Mouse (Mus musculus): Measurements from ENCODE around the gene Crygs. TPM values are rescaled to one million over a fixed set of nuclear protein-coding genes. Genes with fewer than 3 reads are reported as not detected.

Crygs gene
- polyA plus RNA-seq, 1 experiment from 2014 or later: 0.24 TPM

DNA sequence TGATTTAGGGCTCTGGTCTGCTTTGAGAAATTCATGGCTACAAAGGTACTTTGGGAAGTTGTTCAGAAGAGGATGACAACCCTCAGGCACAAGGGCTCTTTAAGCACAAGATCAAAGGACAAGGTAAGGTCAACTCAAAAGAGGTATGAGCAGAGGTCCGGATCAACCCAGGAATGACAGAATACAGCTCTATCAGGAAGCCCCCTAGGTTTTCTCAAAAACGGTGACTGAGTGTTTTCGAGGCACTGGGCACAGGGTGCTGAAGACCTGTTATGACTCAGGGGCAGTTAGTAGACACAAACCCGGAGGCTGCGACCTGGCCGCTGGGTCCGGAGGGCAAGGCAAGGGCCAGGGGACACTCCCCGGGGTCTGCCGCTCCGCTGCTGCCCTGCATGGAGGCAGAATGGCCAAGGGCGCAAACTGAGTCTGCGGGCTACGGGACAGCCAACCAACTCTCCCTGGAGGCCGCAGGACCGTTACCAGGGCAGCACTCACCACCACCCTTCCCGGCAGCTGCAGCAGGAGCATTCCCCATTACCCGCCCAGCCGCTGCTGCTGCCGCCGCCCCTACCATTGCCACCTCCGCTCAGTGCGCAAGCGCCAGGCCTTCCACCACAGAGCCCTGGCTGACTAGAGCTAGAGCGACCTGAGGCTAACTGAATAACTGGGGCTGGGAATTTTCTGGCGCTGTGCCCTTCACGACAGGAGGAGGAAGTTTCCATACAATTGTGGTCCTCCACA is 32.9 kb upstream of the Crygs start:
- ATAC-seq (replicated peaks; ENCODE audit: insufficient number of reproducible peaks, low FRiP score, low TSS enrichment): peak; percentile 83
- peak overlapping the region; percentile 65 for H3K27ac ChIP-seq (ENCODE audit: low read depth, low read length)
- peak overlapping the region; percentile 54 for H3K4me3 ChIP-seq (ENCODE audit: low read depth, low read length)
- peak overlapping the region; percentile 79 for H3K4me2 ChIP-seq
- no peaks in the 10 kb centered on the region; the same call in 1 of the 2 replicates for H3K4me1 ChIP-seq (ENCODE audit: control insufficient read depth, insufficient read depth, low read length)
- H3K27me3 ChIP-seq (ENCODE audit: control insufficient read depth, insufficient read depth, low read length): no peaks in the 10 kb centered on the region
- peak overlapping the region; percentile 86 for H3K9ac ChIP-seq (ENCODE audit: low read depth, low read length)
- H3K9me3 ChIP-seq (replicated peaks; ENCODE audit: control insufficient read depth, low read length): no peaks in the 10 kb centered on the region
- WGBS (ENCODE audit: insufficient replicate concordance): 4% methylated on average over 26 of the region's 26 CpGs
- peaks cover 3% of the 10 kb centered on the region; the same call in 1 of the 2 replicates for H3K36me3 ChIP-seq (ENCODE audit: control insufficient read depth, insufficient read depth, low read length)

DNA sequence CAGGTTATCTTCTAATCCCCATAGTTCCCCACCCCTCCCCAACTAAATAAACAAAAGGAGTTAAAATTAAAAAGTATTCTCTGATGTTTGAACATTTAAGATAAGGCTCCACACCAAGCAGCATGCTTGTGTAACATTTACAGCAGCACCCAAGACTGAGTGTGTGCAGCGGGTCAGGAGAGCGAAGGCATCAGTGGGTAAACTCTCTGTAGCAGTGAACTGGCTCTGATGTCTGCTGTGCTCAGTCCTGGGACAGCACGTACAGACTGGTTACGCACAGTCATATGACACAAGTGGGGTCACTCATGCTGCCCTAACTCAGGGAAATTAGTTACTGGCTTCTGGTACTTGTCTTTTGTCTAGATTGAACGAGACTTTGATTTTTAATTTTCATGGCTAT is 31.5 kb upstream of the Crygs start:
- Histone ChIP-seq H3K36me3 (ENCODE audit: control insufficient read depth, insufficient read depth, low read length) (peaks cover 6% of the 10 kb centered on the region; the same call in 1 of the 2 replicates), H3K4me2 (no peak overlapping the region), H3K4me3 (ENCODE audit: low read depth, low read length) (no peak overlapping the region), H3K4me1 (ENCODE audit: control insufficient read depth, insufficient read depth, low read length) (no peaks in the 10 kb centered on the region; the same call in 1 of the 2 replicates), H3K9me3 (replicated peaks; ENCODE audit: control insufficient read depth, low read length) (no peaks in the 10 kb centered on the region), H3K9ac (ENCODE audit: low read depth, low read length) (no peak overlapping the region), H3K27me3 (ENCODE audit: control insufficient read depth, insufficient read depth, low read length) (no peaks in the 10 kb centered on the region), H3K27ac (ENCODE audit: low read depth, low read length) (no peak overlapping the region)
- 91% methylated on average over 5 of the region's 5 CpGs for WGBS (ENCODE audit: insufficient replicate concordance)
- no peak for ATAC-seq (replicated peaks; ENCODE audit: insufficient number of reproducible peaks, low FRiP score, low TSS enrichment)

DNA sequence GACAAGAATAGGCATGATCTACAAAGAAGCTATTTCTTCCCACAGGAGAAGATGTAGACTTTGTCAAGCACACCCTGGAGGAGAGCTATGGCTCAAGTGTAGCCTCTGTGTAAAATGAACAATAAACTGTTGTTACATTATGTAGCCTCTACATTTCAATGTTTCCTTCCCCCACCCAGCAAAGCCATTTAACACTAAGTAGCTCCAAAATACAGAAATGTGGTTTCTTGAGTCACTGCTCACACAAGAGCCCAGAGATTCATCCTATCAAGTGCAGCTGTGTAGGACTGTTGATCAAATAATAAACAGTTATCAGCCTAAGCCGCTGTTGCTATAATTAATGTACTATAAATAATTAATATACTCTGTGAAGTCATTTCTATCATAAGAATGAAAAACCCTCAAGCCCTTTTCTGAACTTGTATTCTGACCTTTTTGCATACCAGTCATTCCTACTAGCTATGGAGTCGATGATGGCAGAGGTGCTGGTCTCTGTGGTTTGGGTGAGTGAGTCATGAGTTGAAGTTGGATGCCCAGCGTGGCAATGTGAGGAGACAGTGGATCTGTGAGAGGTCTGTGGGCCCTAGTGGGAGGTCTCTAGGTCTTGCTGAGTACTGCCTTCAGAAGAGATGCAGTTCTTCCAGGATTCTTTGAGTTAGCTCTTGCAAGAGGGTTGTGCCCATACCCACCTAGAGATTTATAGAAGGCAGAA is 27.9 kb upstream of the Crygs start:
- WGBS (ENCODE audit: insufficient replicate concordance): 80% methylated on average over 3 of the region's 3 CpGs
- Histone ChIP-seq H3K4me3 (ENCODE audit: low read depth, low read length) (no peak overlapping the region), H3K9ac (ENCODE audit: low read depth, low read length) (no peak overlapping the region), H3K36me3 (ENCODE audit: control insufficient read depth, insufficient read depth, low read length) (peaks cover 6% of the 10 kb centered on the region; the same call in 1 of the 2 replicates), H3K9me3 (replicated peaks; ENCODE audit: control insufficient read depth, low read length) (no peaks in the 10 kb centered on the region), H3K27ac (ENCODE audit: low read depth, low read length) (no peak overlapping the region), H3K4me1 (ENCODE audit: control insufficient read depth, insufficient read depth, low read length) (no peaks in the 10 kb centered on the region; the same call in 1 of the 2 replicates), H3K4me2 (no peak overlapping the region), H3K27me3 (ENCODE audit: control insufficient read depth, insufficient read depth, low read length) (no peaks in the 10 kb centered on the region)
- no peak for ATAC-seq (replicated peaks; ENCODE audit: insufficient number of reproducible peaks, low FRiP score, low TSS enrichment)

DNA sequence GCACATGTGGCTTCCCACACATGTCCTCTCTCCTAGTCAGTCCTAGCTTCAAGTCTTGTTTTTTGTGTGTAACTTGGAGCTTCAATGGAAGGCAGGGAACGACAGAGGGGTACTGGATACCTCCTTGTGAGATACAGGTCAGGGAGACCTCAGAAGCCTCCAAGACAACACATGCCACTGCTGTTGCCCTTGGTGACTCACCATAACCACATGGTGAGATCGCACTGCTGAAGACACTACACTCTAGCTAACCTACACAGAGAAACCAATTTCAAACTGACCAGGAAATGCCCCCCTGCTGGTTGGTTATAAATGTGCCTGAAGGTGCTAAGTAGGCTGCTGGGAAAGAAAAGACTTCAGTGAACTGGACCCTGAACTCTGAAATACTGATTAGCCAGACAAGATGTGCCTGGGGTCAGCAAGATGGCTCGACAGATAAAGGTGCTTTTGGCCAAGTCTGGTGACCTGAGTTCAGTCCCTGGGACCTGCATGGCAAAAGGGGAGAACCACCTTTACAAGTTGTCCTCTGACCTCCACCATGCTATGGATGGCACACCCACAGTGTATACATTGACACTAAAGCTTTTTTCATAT is 21.7 kb upstream of the Crygs start:
- H3K36me3 ChIP-seq (ENCODE audit: control insufficient read depth, insufficient read depth, low read length): no peaks in the 10 kb centered on the region; the same call in 1 of the 2 replicates
- H3K27me3 ChIP-seq (ENCODE audit: control insufficient read depth, insufficient read depth, low read length): no peaks in the 10 kb centered on the region

DNA sequence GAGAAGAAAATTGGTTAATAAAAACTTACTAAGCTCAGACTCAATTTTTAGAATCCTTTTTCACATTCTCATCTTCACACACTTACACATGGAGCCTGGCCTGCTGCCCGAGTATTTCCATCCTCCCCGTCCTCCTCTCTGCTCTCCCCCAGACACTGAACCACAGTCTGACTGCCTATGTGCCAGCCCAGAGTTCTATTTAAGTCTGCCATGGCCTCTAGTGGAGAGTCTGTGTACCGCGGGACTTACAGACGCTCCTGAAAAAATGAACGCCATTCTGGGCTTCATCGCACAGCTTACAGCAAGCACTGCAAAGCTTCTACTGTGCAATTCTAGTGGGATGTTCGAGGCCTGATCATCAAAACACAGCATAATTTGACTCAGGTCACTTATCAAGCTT is 9.4 kb upstream of the Crygs start:
- Histone ChIP-seq H3K4me2 (no peak overlapping the region), H3K9ac (ENCODE audit: low read depth, low read length) (no peak overlapping the region), H3K27me3 (ENCODE audit: control insufficient read depth, insufficient read depth, low read length) (no peaks in the 10 kb centered on the region), H3K36me3 (ENCODE audit: control insufficient read depth, insufficient read depth, low read length) (peaks cover 7% of the 10 kb centered on the region; the same call in 1 of the 2 replicates), H3K27ac (ENCODE audit: low read depth, low read length) (no peak overlapping the region), H3K4me3 (ENCODE audit: low read depth, low read length) (no peak overlapping the region), H3K4me1 (ENCODE audit: control insufficient read depth, insufficient read depth, low read length) (no peaks in the 10 kb centered on the region), H3K9me3 (replicated peaks; ENCODE audit: control insufficient read depth, low read length) (no peaks in the 10 kb centered on the region)
- no peak for ATAC-seq (replicated peaks; ENCODE audit: insufficient number of reproducible peaks, low FRiP score, low TSS enrichment)
- WGBS (ENCODE audit: insufficient replicate concordance): 50% methylated on average over 8 of the region's 8 CpGs

More for the DNA sequence above, 21.7 kb upstream of the Crygs start:
- ATAC-seq (replicated peaks; ENCODE audit: insufficient number of reproducible peaks, low FRiP score, low TSS enrichment): no peak
- Histone ChIP-seq H3K9me3 (replicated peaks; ENCODE audit: control insufficient read depth, low read length) (no peaks in the 10 kb centered on the region), H3K4me1 (ENCODE audit: control insufficient read depth, insufficient read depth, low read length) (no peaks in the 10 kb centered on the region), H3K27ac (ENCODE audit: low read depth, low read length) (no peak overlapping the region), H3K4me2 (no peak overlapping the region), H3K4me3 (ENCODE audit: low read depth, low read length) (no peak overlapping the region), H3K9ac (ENCODE audit: low read depth, low read length) (no peak overlapping the region)
- WGBS (ENCODE audit: insufficient replicate concordance): 92% methylated on average over 3 of the region's 3 CpGs

DNA sequence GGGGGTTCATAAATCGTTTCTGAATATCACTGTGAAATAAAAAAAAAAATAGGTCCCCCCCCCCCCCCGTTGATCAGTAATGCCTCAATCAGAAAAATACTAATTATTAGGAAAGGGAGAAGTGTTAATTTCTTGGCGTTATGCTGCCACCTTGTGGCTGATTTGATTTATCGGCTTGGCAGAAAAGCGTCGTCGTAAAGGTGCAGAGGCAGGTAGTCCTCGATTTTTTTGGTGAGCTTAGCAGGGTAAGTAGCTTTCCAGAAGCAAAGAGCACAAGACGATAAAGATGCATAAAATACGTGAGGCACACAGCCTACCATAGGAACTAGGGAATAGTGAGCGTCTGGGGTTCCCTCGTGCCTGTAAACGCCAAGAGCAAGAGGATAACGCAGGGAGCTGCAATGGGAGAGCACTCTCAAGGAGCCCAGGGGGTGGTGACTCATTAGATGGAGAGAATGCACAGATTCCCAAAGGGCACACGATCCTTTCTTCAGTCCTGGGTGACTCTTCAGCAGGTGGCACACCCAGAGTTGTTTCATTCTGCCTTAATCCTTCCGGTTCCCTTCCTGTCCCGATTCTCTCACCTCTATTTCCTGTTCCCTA is 3.8 kb downstream of the Crygs start:
- no peak overlapping the region for H3K27ac ChIP-seq (ENCODE audit: low read depth, low read length)
- WGBS (ENCODE audit: insufficient replicate concordance): 16% methylated on average over 17 of the region's 17 CpGs
- peak overlapping the region; percentile 47 for H3K4me2 ChIP-seq
- H3K9me3 ChIP-seq (replicated peaks; ENCODE audit: control insufficient read depth, low read length): no peaks in the 10 kb centered on the region
- H3K9ac ChIP-seq (ENCODE audit: low read depth, low read length): no peak overlapping the region
- H3K4me3 ChIP-seq (ENCODE audit: low read depth, low read length): 0 out of 2 replicates have a peak overlapping the region, but pooled peaks have one; percentile 2
- no peaks in the 10 kb centered on the region for H3K4me1 ChIP-seq (ENCODE audit: control insufficient read depth, insufficient read depth, low read length)
- H3K36me3 ChIP-seq (ENCODE audit: control insufficient read depth, insufficient read depth, low read length): no peaks in the 10 kb centered on the region
- H3K27me3 ChIP-seq (ENCODE audit: control insufficient read depth, insufficient read depth, low read length): no peaks in the 10 kb centered on the region; the same call in 1 of the 2 replicates
- no peak for ATAC-seq (replicated peaks; ENCODE audit: insufficient number of reproducible peaks, low FRiP score, low TSS enrichment)

DNA sequence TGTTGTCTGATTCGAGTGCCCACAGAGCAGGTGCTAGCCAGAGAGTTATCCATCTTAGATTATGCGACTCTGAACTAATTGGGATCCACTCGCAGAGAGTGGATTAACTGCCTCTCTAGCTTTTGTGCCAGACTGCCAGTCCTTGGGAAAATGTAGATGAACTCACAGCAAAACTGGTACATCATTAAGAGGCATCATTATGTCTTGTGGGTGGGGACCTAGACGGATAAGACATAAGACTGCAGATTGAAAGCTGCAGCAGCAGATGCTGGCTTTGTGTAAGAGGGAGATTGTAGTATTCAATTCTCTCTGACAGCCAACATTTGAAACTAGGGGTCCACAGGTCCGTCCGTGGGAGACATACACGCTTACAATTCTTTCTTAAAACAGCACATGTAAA is 8.6 kb downstream of the Crygs start:
- Histone ChIP-seq H3K9ac (ENCODE audit: low read depth, low read length) (no peak overlapping the region), H3K27me3 (ENCODE audit: control insufficient read depth, insufficient read depth, low read length) (no peaks in the 10 kb centered on the region)
- 82% methylated on average over 7 of the region's 7 CpGs for WGBS (ENCODE audit: insufficient replicate concordance)

DNA sequence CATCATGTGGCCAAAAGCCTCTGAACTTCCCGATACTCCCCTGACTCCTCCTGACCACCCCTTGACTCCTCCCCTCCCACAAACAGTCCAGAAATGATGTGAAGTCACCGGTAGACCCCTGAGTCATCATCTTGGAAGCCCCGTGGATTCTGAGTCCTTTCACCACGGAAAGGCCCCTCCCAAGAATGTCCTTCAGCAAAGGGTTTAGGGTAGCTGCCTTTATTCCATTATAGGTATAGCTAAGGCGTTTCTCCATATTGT is 10.6 kb downstream of the Crygs start:
- Histone ChIP-seq H3K27ac (ENCODE audit: low read depth, low read length) (no peak overlapping the region), H3K9me3 (replicated peaks; ENCODE audit: control insufficient read depth, low read length) (no peaks in the 10 kb centered on the region), H3K4me1 (ENCODE audit: control insufficient read depth, insufficient read depth, low read length) (no peaks in the 10 kb centered on the region), H3K36me3 (ENCODE audit: control insufficient read depth, insufficient read depth, low read length) (no peaks in the 10 kb centered on the region), H3K9ac (ENCODE audit: low read depth, low read length) (no peak overlapping the region), H3K27me3 (ENCODE audit: control insufficient read depth, insufficient read depth, low read length) (no peaks in the 10 kb centered on the region), H3K4me2 (no peak overlapping the region), H3K4me3 (ENCODE audit: low read depth, low read length) (no peak overlapping the region)
- no peak for ATAC-seq (replicated peaks; ENCODE audit: insufficient number of reproducible peaks, low FRiP score, low TSS enrichment)
- WGBS (ENCODE audit: insufficient replicate concordance): 71% methylated on average over 5 of the region's 5 CpGs

More for the DNA sequence above, 8.6 kb downstream of the Crygs start:
- no peak for ATAC-seq (replicated peaks; ENCODE audit: insufficient number of reproducible peaks, low FRiP score, low TSS enrichment)
- Histone ChIP-seq H3K9me3 (replicated peaks; ENCODE audit: control insufficient read depth, low read length) (no peaks in the 10 kb centered on the region), H3K4me2 (no peak overlapping the region), H3K27ac (ENCODE audit: low read depth, low read length) (no peak overlapping the region), H3K4me3 (ENCODE audit: low read depth, low read length) (no peak overlapping the region), H3K4me1 (ENCODE audit: control insufficient read depth, insufficient read depth, low read length) (no peaks in the 10 kb centered on the region), H3K36me3 (ENCODE audit: control insufficient read depth, insufficient read depth, low read length) (no peaks in the 10 kb centered on the region)

Measured in heart, embryonic 11.5 days (tissue).